Mouse (Mus musculus) stomach, embryonic 16.5 days (tissue): Measurements from ENCODE around the gene Brpf1. TPM values are rescaled to one million over a fixed set of nuclear protein-coding genes. Genes with fewer than 3 reads are reported as not detected.

Experiments used
- ATAC-seq: fragments of 200-750 bp; cut with Nextera tagmentation; 2 replicates; pipeline ENCODE4 v1.8.0; 2017; ENCODE audit warnings: moderate number of reproducible peaks, moderate TSS enrichment; ENCODE audit not compliant: insufficient read depth, low FRiP score
- H3K27ac ChIP-seq: fragments of 300-500 bp; sonication (generic); 2 replicates; pipeline ENCODE4 v1.5.1; 2014; ENCODE audit warnings: low read length
- H3K27me3 ChIP-seq: fragments of 300-500 bp; sonication (generic); 2 replicates; pipeline ENCODE4 v1.6.1; 2014; ENCODE audit warnings: low read length, control low read depth, mixed read lengths; ENCODE audit not compliant: control insufficient read depth, insufficient read depth
- H3K36me3 ChIP-seq: fragments of 300-500 bp; sonication (generic); 2 replicates; pipeline ENCODE4 v1.6.1; 2014; ENCODE audit warnings: low read length; ENCODE audit not compliant: control insufficient read depth, insufficient read depth
- H3K4me1 ChIP-seq: fragments of 300-500 bp; sonication (generic); 2 replicates; pipeline ENCODE4 v1.6.1; 2014; ENCODE audit warnings: low read length, control low read depth, mixed read lengths; ENCODE audit not compliant: control insufficient read depth, insufficient read depth
- H3K4me2 ChIP-seq: fragments of 300-500 bp; sonication (generic); 2 replicates; pipeline ENCODE4 v1.6.1; 2014; ENCODE audit warnings: low read depth, low read length, mixed read lengths
- H3K4me3 ChIP-seq: fragments of 300-500 bp; sonication (generic); replicated peaks from 2 replicates; pipeline ENCODE4 v1.5.1; 2014; ENCODE audit warnings: mild to moderate bottlenecking, low read length
- H3K9ac ChIP-seq: fragments of 300-500 bp; sonication (generic); 2 replicates; pipeline ENCODE4 v1.6.1; 2014; ENCODE audit warnings: low read length
- H3K9me3 ChIP-seq: fragments of 300-500 bp; sonication (generic); replicated peaks from 2 replicates; pipeline ENCODE4 v1.6.1; 2016; ENCODE audit warnings: low read length, control low read depth; ENCODE audit not compliant: control insufficient read depth
- WGBS: fragments of 180-500 bp; shearing (Covaris S2); extraction: QIAGEN DNeasy Blood & Tissue Kit; methylation state at CpG from one replicate; pipeline ENCODE4 v1.1.7; 2014; 5-methylcytosine and 5-hydroxymethylcytosine counted together
- polyA plus RNA-seq: library from polyadenylated mRNA; unstranded; fragments of >200 nt; fragmentation: Nextera tagmentation; extraction: Ambion mirVana; gene quantifications from 2 replicates; pipeline ENCODE4 v1.2.1, GENCODE M21; 2015

Gene Brpf1
- polyA plus RNA-seq, 1 experiment from 2014 or later: 13.6 TPM

- 85% methylated on average over 2 of the region's 2 CpGs for WGBS
- Histone ChIP-seq H3K4me2 (no peak overlapping the region), H3K4me1 (no peaks in the 10 kb centered on the region), H3K36me3 (no peaks in the 10 kb centered on the region), H3K27ac (no peak overlapping the region), H3K9ac (no peak overlapping the region), H3K4me3 (no peak overlapping the region), H3K27me3 (no peaks in the 10 kb centered on the region; the same call in 1 of the 2 replicates), H3K9me3 (no peaks in the 10 kb centered on the region)
- no peak for ATAC-seq
These were observed 10.9 kb upstream of the Brpf1 start for GRCm38 (mm10) chr6:113296046-113296445.

GRCm38 (mm10) chr6:113296639-113297038 lies 10.3 kb upstream of the Brpf1 start:
- no peak overlapping the region for H3K27ac ChIP-seq
- H3K4me1 ChIP-seq: no peaks in the 10 kb centered on the region
- 62% methylated on average over 4 of the region's 4 CpGs for WGBS
- no peak overlapping the region for H3K4me3 ChIP-seq
- H3K36me3 ChIP-seq: no peaks in the 10 kb centered on the region
- no peak overlapping the region for H3K9ac ChIP-seq
- no peaks in the 10 kb centered on the region; the same call in 1 of the 2 replicates for H3K27me3 ChIP-seq
- ATAC-seq: no peak
- H3K9me3 ChIP-seq: no peaks in the 10 kb centered on the region
- H3K4me2 ChIP-seq: no peak overlapping the region

GRCm38 (mm10) chr6:113301350-113301749 lies 5.6 kb upstream of the Brpf1 start:
- Histone ChIP-seq H3K9me3 (no peaks in the 10 kb centered on the region), H3K9ac (no peak overlapping the region), H3K4me3 (no peak overlapping the region), H3K4me1 (peaks cover 4% of the 10 kb centered on the region; the same call in 1 of the 2 replicates), H3K27ac (no peak overlapping the region), H3K36me3 (no peaks in the 10 kb centered on the region), H3K4me2 (no peak overlapping the region), H3K27me3 (no peaks in the 10 kb centered on the region)
- ATAC-seq: no peak
- 87% methylated on average over 5 of the region's 5 CpGs for WGBS

DNA sequence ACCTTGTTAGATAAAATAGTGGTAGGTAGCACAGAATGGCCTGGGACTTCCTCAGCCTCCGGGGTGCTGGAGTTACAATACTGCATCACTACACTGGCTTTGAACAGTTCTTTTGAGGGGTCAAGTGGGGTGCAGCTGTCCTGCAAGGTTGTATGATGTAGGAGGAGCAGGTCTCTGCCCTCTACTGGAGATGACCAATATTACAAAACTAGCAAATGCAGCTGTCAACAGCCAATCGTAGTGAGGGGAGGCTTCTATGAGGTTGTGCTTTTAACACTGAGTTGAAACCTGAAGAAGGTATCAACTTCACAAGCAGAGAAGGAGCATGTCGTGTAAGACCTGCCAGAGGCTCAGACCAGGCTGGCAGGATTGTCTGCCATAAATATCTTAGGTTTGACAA lies 4.7 kb upstream of the Brpf1 start:
- Histone ChIP-seq H3K9ac (no peak overlapping the region), H3K27me3 (no peaks in the 10 kb centered on the region), H3K9me3 (no peaks in the 10 kb centered on the region), H3K4me3 (no peak overlapping the region), H3K36me3 (no peaks in the 10 kb centered on the region), H3K4me1 (peaks cover 4% of the 10 kb centered on the region; the same call in 1 of the 2 replicates), H3K27ac (no peak overlapping the region), H3K4me2 (no peak overlapping the region)
- 21% methylated on average over 3 of the region's 3 CpGs for WGBS
- ATAC-seq: no peak

DNA sequence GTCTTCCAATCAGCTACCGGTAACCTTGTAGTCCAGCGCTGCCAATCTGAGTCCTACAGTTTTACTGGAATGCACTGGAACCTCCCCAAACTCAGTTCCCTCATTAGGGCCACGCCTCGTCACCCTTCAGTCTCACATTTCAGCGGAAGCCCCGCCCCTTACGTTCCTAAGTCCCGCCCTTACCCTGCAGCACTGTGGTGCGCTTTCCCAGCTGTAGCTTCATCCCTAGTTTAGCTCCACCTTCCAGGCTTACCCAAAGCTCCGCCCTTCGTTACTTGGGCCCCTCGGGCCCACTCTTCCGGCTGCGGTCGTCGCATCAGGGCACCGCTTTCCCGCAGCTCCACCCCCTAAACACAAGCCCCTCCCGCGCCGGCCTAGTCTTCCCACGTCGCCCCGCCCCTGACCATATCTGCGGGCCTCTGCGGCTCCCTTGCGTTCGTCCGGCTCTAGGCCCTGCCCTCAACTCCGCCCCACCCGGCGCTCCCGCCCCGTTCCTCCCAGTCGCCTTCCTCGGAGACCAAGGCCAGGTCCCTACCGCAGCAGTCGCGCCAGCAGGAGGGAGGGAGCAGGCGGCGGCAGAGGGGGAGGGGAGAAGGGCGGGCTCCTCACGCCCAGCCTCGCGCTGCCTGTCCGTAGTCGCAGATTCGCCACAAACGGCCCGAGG lies 483 bp upstream of the Brpf1 start:
- under 1% methylated on average over 50 of the region's 50 CpGs for WGBS

DNA sequence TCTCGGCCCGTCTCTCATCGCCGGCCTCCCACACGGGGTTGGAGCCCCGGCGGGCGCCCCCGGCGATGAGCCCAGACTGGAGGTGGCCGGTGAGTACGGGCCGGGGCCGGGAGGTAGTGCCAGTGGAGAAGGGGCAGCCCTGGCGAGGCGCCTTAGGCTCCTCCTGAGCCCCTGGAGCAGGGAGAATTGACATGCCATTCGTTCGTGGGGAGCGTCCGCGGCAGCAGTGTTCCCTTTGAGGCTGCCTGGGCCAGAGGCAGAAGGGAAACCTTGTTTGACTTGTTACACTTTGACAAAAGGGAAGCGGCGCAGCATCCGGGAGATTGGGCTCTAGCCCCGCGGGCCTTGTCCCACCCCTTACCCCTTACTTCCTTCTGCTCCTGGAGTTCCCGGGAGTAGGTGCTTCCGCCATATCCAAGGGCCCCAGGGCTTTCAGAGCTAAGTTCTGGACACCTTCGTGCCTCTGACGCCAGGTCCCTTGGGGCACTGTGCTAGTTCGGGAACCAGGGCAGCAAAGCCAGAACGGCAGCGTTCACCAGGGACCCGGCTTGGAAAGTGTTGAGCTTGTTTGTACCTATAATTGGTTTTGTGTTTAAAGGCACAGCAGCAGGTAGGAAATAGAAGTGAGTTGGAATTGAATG lies 664 bp downstream of the Brpf1 start:
- H3K4me1 ChIP-seq: peaks cover 15% of the 10 kb centered on the region
- H3K36me3 ChIP-seq: 0 out of 2 replicates have a peak, but pooled peaks cover 3% of the 10 kb centered on the region
- H3K4me2 ChIP-seq: peak overlapping the region; percentile 80
- under 1% methylated on average over 31 of the region's 34 CpGs for WGBS
- peak overlapping the region; percentile 83 for H3K4me3 ChIP-seq
- H3K9me3 ChIP-seq: no peaks in the 10 kb centered on the region
- peak overlapping the region; percentile 98 for H3K9ac ChIP-seq
- no peaks in the 10 kb centered on the region for H3K27me3 ChIP-seq
- no peak for ATAC-seq
- peak overlapping the region; percentile 99 for H3K27ac ChIP-seq

More for the DNA sequence above, 483 bp upstream of the Brpf1 start:
- Histone ChIP-seq H3K27me3 (no peaks in the 10 kb centered on the region), H3K4me1 (peaks cover 15% of the 10 kb centered on the region), H3K27ac (peak overlapping the region; percentile 99), H3K9ac (peak overlapping the region; percentile 98), H3K9me3 (no peaks in the 10 kb centered on the region), H3K4me2 (peak overlapping the region; percentile 80), H3K4me3 (peak overlapping the region; percentile 83), H3K36me3 (0 out of 2 replicates have a peak, but pooled peaks cover 3% of the 10 kb centered on the region)
- ATAC-seq: peak; percentile 98

GRCm38 (mm10) chr6:113308141-113308540 lies 1.2 kb downstream of the Brpf1 start:
- Histone ChIP-seq H3K36me3 (0 out of 2 replicates have a peak, but pooled peaks cover 8% of the 10 kb centered on the region), H3K4me1 (peaks cover 15% of the 10 kb centered on the region), H3K9me3 (no peaks in the 10 kb centered on the region), H3K9ac (peak overlapping the region; percentile 98), H3K27me3 (no peaks in the 10 kb centered on the region), H3K4me3 (peak overlapping the region; percentile 83), H3K4me2 (peak overlapping the region; percentile 80), H3K27ac (peak overlapping the region; percentile 99)
- 23% methylated on average over 5 of the region's 5 CpGs for WGBS
- ATAC-seq: no peak

DNA sequence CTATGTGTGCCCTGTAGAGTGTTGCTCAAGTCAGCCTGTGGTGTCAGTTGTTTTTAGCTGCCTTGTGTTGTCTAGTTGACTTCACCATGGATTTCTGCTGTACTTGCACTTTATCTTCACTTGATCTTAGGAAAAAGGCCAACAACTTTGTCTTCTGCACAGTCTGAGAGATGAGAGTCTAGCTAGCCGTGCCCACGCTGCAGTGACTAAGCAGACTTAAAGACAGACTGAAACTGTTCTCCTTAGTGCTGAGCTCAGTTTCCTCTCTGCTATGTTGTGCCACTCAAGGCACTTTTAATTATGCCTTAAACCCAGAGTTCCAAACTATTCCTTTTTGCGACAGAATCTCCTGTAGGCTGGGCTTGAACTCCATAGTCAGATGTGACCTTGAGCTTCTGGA lies 9.0 kb downstream of the Brpf1 start:
- H3K9ac ChIP-seq: no peak overlapping the region
- H3K4me2 ChIP-seq: no peak overlapping the region
- WGBS: 89% methylated on average over 3 of the region's 3 CpGs
- no peak overlapping the region for H3K4me3 ChIP-seq
- no peak for ATAC-seq
- no peaks in the 10 kb centered on the region for H3K27me3 ChIP-seq
- no peak overlapping the region for H3K27ac ChIP-seq
- peaks cover 36% of the 10 kb centered on the region for H3K36me3 ChIP-seq
- H3K4me1 ChIP-seq: no peaks in the 10 kb centered on the region
- no peaks in the 10 kb centered on the region for H3K9me3 ChIP-seq

- H3K27me3 ChIP-seq: no peaks in the 10 kb centered on the region
- H3K4me3 ChIP-seq: peak within 1 kb of the TSS; percentile 54
- H3K9me3 ChIP-seq: no peaks in the 10 kb centered on the region
- 0 out of 2 replicates have a peak, but pooled peaks cover 2% of the 10 kb centered on the region for H3K4me1 ChIP-seq
- peak within 1 kb of the TSS; percentile 91 for H3K4me2 ChIP-seq
- peaks cover 16% of the 10 kb centered on the region for H3K36me3 ChIP-seq
- peak; percentile 98 for ATAC-seq
- peak within 1 kb of the TSS; percentile 84 for H3K9ac ChIP-seq
- peak within 1 kb of the TSS; percentile 94 for H3K27ac ChIP-seq
- under 1% methylated on average over 52 of the region's 52 CpGs for whole genome bisulfite sequencing
These were observed 19.8 kb downstream of the Brpf1 start, which contains the start of gene Ogg1 for GRCm38 (mm10) chr6:113326533-113327315. Gene Ogg1 (plus strand): TSS chr6:113326972.
